Mouse (Mus musculus): ENCODE results near the gene Ccdc136. TPM values are rescaled to one million over a fixed set of nuclear protein-coding genes. Genes with fewer than 3 reads are reported as not detected.

Ccdc136 gene
- polyA plus RNA-seq, 1 experiment from 2014 or later: 12.3 TPM

GRCm38 (mm10) chr6:29463388-29463787 is 67.3 kb downstream of the Ccdc136 start:
- H3K27ac ChIP-seq (ENCODE audit: low read depth): no peak overlapping the region
- H3K9me3 ChIP-seq (ENCODE audit: control insufficient read depth, low read length): no peaks in the 10 kb centered on the region
- ATAC-seq (replicated peaks; ENCODE audit: low FRiP score, low TSS enrichment, low read depth): no peak
- H3K36me3 ChIP-seq (ENCODE audit: control insufficient read depth, insufficient read depth, low read length): peaks cover 26% of the 10 kb centered on the region
- peaks cover 1% of the 10 kb centered on the region; the same call in 1 of the 2 replicates for H3K4me1 ChIP-seq (replicated peaks; ENCODE audit: control insufficient read depth, insufficient read depth, low read length)
- no peaks in the 10 kb centered on the region for H3K27me3 ChIP-seq (replicated peaks; ENCODE audit: control insufficient read depth, insufficient read depth, low read length)
- H3K9ac ChIP-seq (ENCODE audit: low read length): no peak overlapping the region
- no peak overlapping the region for H3K4me2 ChIP-seq (ENCODE audit: low read length)
- DNase-seq (ENCODE audit: low spot score): no peak
- WGBS: 70% methylated on average over 3 of the region's 3 CpGs
- no peak overlapping the region for H3K4me3 ChIP-seq (ENCODE audit: low read depth, low read length)

- ATAC-seq (replicated peaks; ENCODE audit: low FRiP score, low TSS enrichment, low read depth) (peak; percentile 92), DNase-seq (ENCODE audit: low spot score) (peak; percentile 96)
- Histone ChIP-seq H3K27ac (ENCODE audit: low read depth) (peak within 1 kb of the TSS; percentile 59), H3K9ac (ENCODE audit: low read length) (peak within 1 kb of the TSS; percentile 48), H3K4me3 (ENCODE audit: low read depth, low read length) (peak within 1 kb of the TSS; percentile 57), H3K4me2 (ENCODE audit: low read length) (peak within 1 kb of the TSS; percentile 69), H3K27me3 (replicated peaks; ENCODE audit: control insufficient read depth, insufficient read depth, low read length) (no peaks in the 10 kb centered on the region), H3K36me3 (ENCODE audit: control insufficient read depth, insufficient read depth, low read length) (peaks cover 12% of the 10 kb centered on the region), H3K4me1 (replicated peaks; ENCODE audit: control insufficient read depth, insufficient read depth, low read length) (peaks cover 9% of the 10 kb centered on the region; the same call in 1 of the 2 replicates), H3K9me3 (ENCODE audit: control insufficient read depth, low read length) (no peaks in the 10 kb centered on the region)
- WGBS: under 1% methylated on average over 39 of the region's 39 CpGs
These were observed 71.7 kb downstream of the Ccdc136 start, which contains the start of gene Atp6v1f for GRCm38 (mm10) chr6:29467583-29468354. Atp6v1f (plus strand) TSS chr6:29467718.

GRCm38 (mm10) chr6:29468851-29469250 is 72.7 kb downstream of the Ccdc136 start:
- peaks cover 9% of the 10 kb centered on the region; the same call in 1 of the 2 replicates for H3K4me1 ChIP-seq (replicated peaks; ENCODE audit: control insufficient read depth, insufficient read depth, low read length)
- no peak overlapping the region for H3K27ac ChIP-seq (ENCODE audit: low read depth)
- WGBS: 83% methylated on average over 3 of the region's 3 CpGs
- no peaks in the 10 kb centered on the region for H3K9me3 ChIP-seq (ENCODE audit: control insufficient read depth, low read length)
- H3K27me3 ChIP-seq (replicated peaks; ENCODE audit: control insufficient read depth, insufficient read depth, low read length): no peaks in the 10 kb centered on the region
- H3K9ac ChIP-seq (ENCODE audit: low read length): no peak overlapping the region
- peak overlapping the region; percentile 57 for H3K4me3 ChIP-seq (ENCODE audit: low read depth, low read length)
- ATAC-seq (replicated peaks; ENCODE audit: low FRiP score, low TSS enrichment, low read depth) (no peak), DNase-seq (ENCODE audit: low spot score) (no peak)
- peak overlapping the region; percentile 69 for H3K4me2 ChIP-seq (ENCODE audit: low read length)
- H3K36me3 ChIP-seq (ENCODE audit: control insufficient read depth, insufficient read depth, low read length): peaks cover 12% of the 10 kb centered on the region

GRCm38 (mm10) chr6:29471137-29471536 is 75.0 kb downstream of the Ccdc136 start, which contains the start of gene Atp6v1fnb:
Atp6v1fnb (plus strand) TSS chr6:29471437.
- peaks cover 9% of the 10 kb centered on the region; the same call in 1 of the 2 replicates for H3K4me1 ChIP-seq (replicated peaks; ENCODE audit: control insufficient read depth, insufficient read depth, low read length)
- H3K36me3 ChIP-seq (ENCODE audit: control insufficient read depth, insufficient read depth, low read length): peaks cover 12% of the 10 kb centered on the region
- ATAC-seq (replicated peaks; ENCODE audit: low FRiP score, low TSS enrichment, low read depth): no peak
- no peak for DNase-seq (ENCODE audit: low spot score)
- no peaks in the 10 kb centered on the region for H3K27me3 ChIP-seq (replicated peaks; ENCODE audit: control insufficient read depth, insufficient read depth, low read length)
- H3K4me2 ChIP-seq (ENCODE audit: low read length): no peak within 1 kb of the TSS
- H3K4me3 ChIP-seq (ENCODE audit: low read depth, low read length): no peak within 1 kb of the TSS
- no peak within 1 kb of the TSS for H3K27ac ChIP-seq (ENCODE audit: low read depth)
- H3K9ac ChIP-seq (ENCODE audit: low read length): no peak within 1 kb of the TSS
- WGBS: 90% methylated on average over 4 of the region's 4 CpGs
- H3K9me3 ChIP-seq (ENCODE audit: control insufficient read depth, low read length): no peaks in the 10 kb centered on the region

GRCm38 (mm10) chr6:29473941-29474691 is 78.0 kb downstream of the Ccdc136 start:
- ATAC-seq (replicated peaks; ENCODE audit: low FRiP score, low TSS enrichment, low read depth): peak; percentile 92
- peak overlapping the region; percentile 82 for H3K4me2 ChIP-seq (ENCODE audit: low read length)
- 0 out of 2 replicates have a peak, but pooled peaks cover under 1% of the 10 kb centered on the region for H3K4me1 ChIP-seq (replicated peaks; ENCODE audit: control insufficient read depth, insufficient read depth, low read length)
- H3K36me3 ChIP-seq (ENCODE audit: control insufficient read depth, insufficient read depth, low read length): peaks cover 12% of the 10 kb centered on the region
- WGBS: 3% methylated on average over 33 of the region's 33 CpGs
- H3K4me3 ChIP-seq (ENCODE audit: low read depth, low read length): peak overlapping the region; percentile 46
- H3K27me3 ChIP-seq (replicated peaks; ENCODE audit: control insufficient read depth, insufficient read depth, low read length): no peaks in the 10 kb centered on the region
- no peaks in the 10 kb centered on the region for H3K9me3 ChIP-seq (ENCODE audit: control insufficient read depth, low read length)
- DNase-seq (ENCODE audit: low spot score): peak; percentile 87
- no peak overlapping the region for H3K27ac ChIP-seq (ENCODE audit: low read depth)
- H3K9ac ChIP-seq (ENCODE audit: low read length): peak overlapping the region; percentile 47

- WGBS: 46% methylated on average over 2 of the region's 2 CpGs
- DNase-seq (ENCODE audit: low spot score): no peak
- H3K9ac ChIP-seq (ENCODE audit: low read length): no peak overlapping the region
- H3K4me1 ChIP-seq (replicated peaks; ENCODE audit: control insufficient read depth, insufficient read depth, low read length): no peaks in the 10 kb centered on the region
- no peak overlapping the region for H3K4me2 ChIP-seq (ENCODE audit: low read length)
- no peak overlapping the region for H3K4me3 ChIP-seq (ENCODE audit: low read depth, low read length)
- H3K36me3 ChIP-seq (ENCODE audit: control insufficient read depth, insufficient read depth, low read length): peaks cover 12% of the 10 kb centered on the region
- H3K9me3 ChIP-seq (ENCODE audit: control insufficient read depth, low read length): no peaks in the 10 kb centered on the region
- H3K27me3 ChIP-seq (replicated peaks; ENCODE audit: control insufficient read depth, insufficient read depth, low read length): no peaks in the 10 kb centered on the region
- no peak overlapping the region for H3K27ac ChIP-seq (ENCODE audit: low read depth)
- no peak for ATAC-seq (replicated peaks; ENCODE audit: low FRiP score, low TSS enrichment, low read depth)
These were observed 78.6 kb downstream of the Ccdc136 start for GRCm38 (mm10) chr6:29474736-29475135.

Small RNAs within 50 kb of the gene (microRNA-seq; reads per million reads assigned to microRNA genes)
- 0.42 reads per million for gene Gm26220
- not detected for gene Gm44354

Other genes with a start within 250 kb of the Ccdc136 start
- 44.6 and 49.7 TPM in 2 replicates for gene Rbm28, start 231.3 kb upstream of the Ccdc136 start, polyA plus RNA-seq (2014; fragmentation: Nextera tagmentation; extraction: Ambion mirVana)
- gene Prrt4, start 216.7 kb upstream of the Ccdc136 start, polyA plus RNA-seq (2014; fragmentation: Nextera tagmentation; extraction: Ambion mirVana): 0.52 and 0.78 TPM in 2 replicates
- 47.5 and 48.1 TPM in 2 replicates for gene Impdh1, start 179.9 kb upstream of the Ccdc136 start, polyA plus RNA-seq (2014; fragmentation: Nextera tagmentation; extraction: Ambion mirVana)
- 38.1 and 42.8 TPM in 2 replicates for gene Hilpda, start 123.8 kb upstream of the Ccdc136 start, polyA plus RNA-seq (2014; fragmentation: Nextera tagmentation; extraction: Ambion mirVana)
- 0.20 and 0.48 TPM in 2 replicates for gene Fam71f2, start 116.7 kb upstream of the Ccdc136 start, polyA plus RNA-seq (2014; fragmentation: Nextera tagmentation; extraction: Ambion mirVana)
- 0.11 and 0.26 TPM in 2 replicates for gene Fam71f1, start 77.2 kb upstream of the Ccdc136 start, polyA plus RNA-seq (2014; fragmentation: Nextera tagmentation; extraction: Ambion mirVana)
- 331 and 354 TPM in 2 replicates for gene Calu, start 48.2 kb upstream of the Ccdc136 start, polyA plus RNA-seq (2014; fragmentation: Nextera tagmentation; extraction: Ambion mirVana)
- 0.41 and 0.69 TPM in 2 replicates for gene Opn1sw, start 7.8 kb upstream of the Ccdc136 start, polyA plus RNA-seq (2014; fragmentation: Nextera tagmentation; extraction: Ambion mirVana)
- 14.7 and 15.8 TPM in 2 replicates for gene Flnc, start 36.9 kb downstream of the Ccdc136 start, polyA plus RNA-seq (2014; fragmentation: Nextera tagmentation; extraction: Ambion mirVana)
- 291 and 300 TPM in 2 replicates for gene Atp6v1f, start 71.4 kb downstream of the Ccdc136 start, polyA plus RNA-seq (2014; fragmentation: Nextera tagmentation; extraction: Ambion mirVana)
- 0.28 TPM in 1 of 2 replicates, not detected in the other for gene Atp6v1fnb, start 75.1 kb downstream of the Ccdc136 start, polyA plus RNA-seq (2014; fragmentation: Nextera tagmentation; extraction: Ambion mirVana)
- 25.2 and 28.6 TPM in 2 replicates for gene Kcp, start 111.6 kb downstream of the Ccdc136 start, polyA plus RNA-seq (2014; fragmentation: Nextera tagmentation; extraction: Ambion mirVana)
- 6.9 and 7.7 TPM in 2 replicates for gene Irf5, start 130.3 kb downstream of the Ccdc136 start, polyA plus RNA-seq (2014; fragmentation: Nextera tagmentation; extraction: Ambion mirVana)
- gene Tnpo3, start 213.6 kb downstream of the Ccdc136 start, polyA plus RNA-seq (2014; fragmentation: Nextera tagmentation; extraction: Ambion mirVana): 91.2 and 107 TPM in 2 replicates